Mouse (Mus musculus) lung, embryonic 14.5 days (tissue): ENCODE measurements around the gene 9330182L06Rik. TPM values are rescaled to one million over a fixed set of nuclear protein-coding genes. Genes with fewer than 3 reads are reported as not detected.

Experiments
- ATAC-seq: fragments of 200-750 bp; cut with Nextera tagmentation; 2 replicates; pipeline ENCODE4 v1.8.0; 2017; ENCODE audit warnings: mild to moderate bottlenecking, moderate TSS enrichment, moderate library complexity; ENCODE audit not compliant: insufficient read depth
- DNase-seq: peaks from one replicate; pipeline ENCODE4 v3.0.0-alpha.2; 2015
- H3K27ac ChIP-seq: fragments of 300-500 bp; sonication (generic); 2 replicates; pipeline ENCODE4 v1.5.1; 2014; ENCODE audit warnings: low read depth, mild to moderate bottlenecking, moderate library complexity
- H3K27me3 ChIP-seq: fragments of 300-500 bp; sonication (generic); 2 replicates; pipeline ENCODE4 v1.6.1; 2014; ENCODE audit warnings: low read length, control low read depth; ENCODE audit not compliant: insufficient read depth
- H3K36me3 ChIP-seq: fragments of 300-500 bp; sonication (generic); 2 replicates; pipeline ENCODE4 v1.6.1; 2014; ENCODE audit warnings: control low read depth; ENCODE audit not compliant: insufficient read depth
- H3K4me1 ChIP-seq: fragments of 300-500 bp; sonication (generic); 2 replicates; pipeline ENCODE4 v1.6.1; 2014; ENCODE audit warnings: antibody characterized with exemption, control low read depth; ENCODE audit not compliant: insufficient read depth
- H3K4me2 ChIP-seq: fragments of 300-500 bp; sonication (generic); 2 replicates; pipeline ENCODE4 v1.6.1; 2014; ENCODE audit warnings: mild to moderate bottlenecking
- H3K4me3 ChIP-seq: fragments of 300-500 bp; sonication (generic); 2 replicates; pipeline ENCODE4 v1.5.1; 2014; ENCODE audit warnings: low read depth, low read length
- H3K9ac ChIP-seq: fragments of 300-500 bp; sonication (generic); 2 replicates; pipeline ENCODE4 v1.6.1; 2014
- H3K9me3 ChIP-seq: fragments of 300-500 bp; sonication (generic); 2 replicates; pipeline ENCODE4 v1.6.1; 2016; ENCODE audit warnings: low read depth, low read length, control low read depth
- CTCF ChIP-seq: IDR thresholded peaks from 2 replicates; pipeline ENCODE4 v1.5.1; 2016; ENCODE audit warnings: antibody characterized with exemption, low read depth
- WGBS: fragments of 180-500 bp; shearing (Covaris S2); extraction: QIAGEN DNeasy Blood & Tissue Kit; methylation state at CpG from one replicate; pipeline ENCODE4 v1.1.7; 2014; 5-methylcytosine and 5-hydroxymethylcytosine counted together
- microRNA counts: library from miRNA; unstranded; fragments of <30 nt; microRNA quantifications from one replicate; lab custom pipeline; 2016
- microRNA-seq: library from miRNA; unstranded; fragments of <30 nt; microRNA quantifications from one replicate; pipeline ENCODE4, GENCODE M21; 2016; ENCODE audit warnings: borderline number of aligned reads
- polyA plus RNA-seq: library from polyadenylated mRNA; unstranded; fragments of >200 nt; fragmentation: Nextera tagmentation; extraction: Ambion mirVana; gene quantifications from 2 replicates; pipeline ENCODE4 v1.2.1, GENCODE M21; 2014

The 9330182L06Rik gene
- polyA plus RNA-seq, 1 experiment from 2014 or later, result 2.0 TPM

DNA sequence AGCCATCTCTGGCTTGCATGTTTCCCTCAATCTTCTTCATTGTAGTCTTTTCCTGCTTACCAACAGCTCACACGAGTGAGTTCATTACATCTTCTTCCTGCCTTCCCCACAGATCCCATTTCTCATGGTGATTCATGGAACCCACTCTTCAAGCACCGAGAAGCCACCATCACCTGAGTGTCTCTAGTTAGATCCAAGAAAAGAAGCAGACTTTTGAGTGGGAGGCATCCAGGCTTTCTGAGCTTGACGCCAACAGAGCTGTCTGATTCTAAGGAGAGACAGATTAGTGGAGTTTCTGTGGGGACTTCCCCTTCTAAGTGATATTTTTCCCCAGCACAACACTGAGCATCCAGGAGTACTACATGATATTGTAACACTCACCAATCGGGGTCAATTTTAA lies 259.6 kb downstream of the 9330182L06Rik start:
- H3K4me3 ChIP-seq, result no peak overlapping the region
- no peak overlapping the region for H3K4me2 ChIP-seq
- H3K4me1 ChIP-seq, result no peaks in the 10 kb centered on the region
- no peak overlapping the region for H3K9ac ChIP-seq
- DNase-seq (no peak), ATAC-seq (no peak)
- H3K36me3 ChIP-seq, result no peaks in the 10 kb centered on the region
- no peaks in the 10 kb centered on the region for H3K9me3 ChIP-seq
- 83% methylated on average over 4 of the region's 4 CpGs for WGBS
- no peak for TF ChIP-seq CTCF
- no peaks in the 10 kb centered on the region for H3K27me3 ChIP-seq
- H3K27ac ChIP-seq, result no peak overlapping the region

MicroRNA genes within 50 kb of the gene (microRNA counts, 519-probe panel; counts per million panel counts)
- 30.5 counts per million for microRNA mmu-miR-879 (lab: Ali Mortazavi, UCI)

Small RNA genes lying within 50 kb of the gene (microRNA-seq; reads per million reads assigned to microRNA genes)
- gene Mir879, result 3.3 reads per million, percentile 10 among the genes with 10 or more reads in this experiment

Other genes with a start within 250 kb of the 9330182L06Rik start
- gene Tmem243, start 165.4 kb upstream of the 9330182L06Rik start, polyA plus RNA-seq, result 31.2 and 37.5 TPM in 2 replicates
- gene Dmtf1, start 104.3 kb upstream of the 9330182L06Rik start, polyA plus RNA-seq, result 49.7 and 50.8 TPM in 2 replicates